Mouse (Mus musculus) kidney, adult 2 months (tissue): ENCODE results near the gene Gm28051. TPM values are rescaled to one million over a fixed set of nuclear protein-coding genes. Genes with fewer than 3 reads are reported as not detected.

Source experiments
- DNase-seq: peaks from one replicate; pipeline ENCODE4 v3.0.0; 2021
- H3K27ac ChIP-seq: fragments of 200-500 bp; 2 replicates; pipeline ENCODE4 v1.5.1; 2012; ENCODE audit warnings: low read depth, low read length, control low read depth, inconsistent platforms; ENCODE audit not compliant: insufficient read depth
- H3K27me3 ChIP-seq: fragments of 200-500 bp; replicated peaks from 2 replicates; pipeline ENCODE4 v1.6.1; 2012; ENCODE audit warnings: mild to moderate bottlenecking, moderate library complexity, low read length, inconsistent platforms; ENCODE audit not compliant: control insufficient read depth, insufficient read depth
- H3K36me3 ChIP-seq: fragments of 200-500 bp; 2 replicates; pipeline ENCODE4 v1.6.1; 2012; ENCODE audit warnings: mild to moderate bottlenecking, moderate library complexity, low read length, inconsistent platforms; ENCODE audit not compliant: control insufficient read depth, insufficient read depth
- H3K4me1 ChIP-seq: fragments of 200-500 bp; 2 replicates; pipeline ENCODE4 v1.6.1; 2011; ENCODE audit warnings: low read length; ENCODE audit not compliant: control insufficient read depth, insufficient read depth
- H3K4me3 ChIP-seq: fragments of 200-500 bp; 2 replicates; pipeline ENCODE4 v1.5.1; 2011; ENCODE audit warnings: mild to moderate bottlenecking, low read depth, low read length, control low read depth; ENCODE audit not compliant: insufficient read depth
- CTCF ChIP-seq: fragments of 200-500 bp; conservative IDR thresholded peaks from 2 replicates; pipeline ENCODE4 v1.5.1; 2011; ENCODE audit warnings: low read depth, mild to moderate bottlenecking, control low read depth, low read length, moderate library complexity, mixed read lengths; ENCODE audit not compliant: insufficient read depth, insufficient read length
- POLR2A ChIP-seq: fragments of 200-500 bp; IDR thresholded peaks from one replicate; pipeline ENCODE4 v1.6.1; 2011; ENCODE audit warnings: low read depth, low read length, control low read depth
- WGBS: fragments of 180-500 bp; shearing (Covaris S2); methylation state at CpG from one replicate; pipeline ENCODE4 v1.1.7; 2018; 5-methylcytosine and 5-hydroxymethylcytosine counted together
- polyA plus RNA-seq: library from polyadenylated mRNA; depleted of rRNA; stranded (reverse); fragments of >200 nt; gene quantifications from 2 replicates; pipeline ENCODE4 v1.2.3, GENCODE M21; 2012

Gm28051 gene
- polyA plus RNA-seq, 1 experiment, result not detected

GRCm38 (mm10) chr12:102778151-102778550 is 20.6 kb upstream of the Gm28051 start:
- H3K36me3 ChIP-seq, result no peaks in the 10 kb centered on the region
- no peak overlapping the region for H3K27ac ChIP-seq
- WGBS, result 76% methylated on average over 5 of the region's 5 CpGs
- H3K27me3 ChIP-seq, result no peaks in the 10 kb centered on the region
- TF ChIP-seq POLR2A (no peak), CTCF (no peak)
- no peak for DNase-seq
- H3K4me3 ChIP-seq, result no peak overlapping the region
- no peaks in the 10 kb centered on the region for H3K4me1 ChIP-seq

DNA sequence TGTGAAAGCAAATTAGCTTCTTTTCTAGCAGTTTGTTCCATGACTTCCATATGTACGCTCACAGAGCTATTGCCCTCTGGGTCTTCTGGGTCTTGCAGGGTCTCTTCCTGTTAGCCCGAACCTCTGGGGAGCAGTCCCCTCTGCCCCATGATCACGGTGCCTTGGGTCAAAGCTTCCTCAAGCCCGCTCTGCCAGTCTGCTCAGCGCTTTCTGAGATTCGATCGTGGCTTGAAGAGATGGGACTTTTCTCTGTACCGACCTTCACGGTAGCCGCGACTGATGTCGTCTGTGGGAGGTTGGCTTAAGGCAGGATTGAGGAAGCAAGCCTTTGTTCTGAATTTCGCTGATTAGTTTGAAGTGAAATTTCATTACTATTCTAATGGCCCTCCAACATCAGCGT is 18.5 kb upstream of the Gm28051 start:
- H3K27me3 ChIP-seq, result no peaks in the 10 kb centered on the region
- H3K36me3 ChIP-seq, result peaks cover 4% of the 10 kb centered on the region
- no peak for DNase-seq
- H3K4me1 ChIP-seq, result no peaks in the 10 kb centered on the region
- no peak overlapping the region for H3K4me3 ChIP-seq
- TF ChIP-seq POLR2A (no peak), CTCF (no peak)
- no peak overlapping the region for H3K27ac ChIP-seq
- 89% methylated on average over 14 of the region's 14 CpGs for WGBS

- H3K4me1 ChIP-seq, result no peaks in the 10 kb centered on the region
- DNase-seq, result no peak
- TF ChIP-seq CTCF (no peak), POLR2A (no peak)
- H3K36me3 ChIP-seq, result peaks cover 12% of the 10 kb centered on the region
- no peak overlapping the region for H3K27ac ChIP-seq
- H3K4me3 ChIP-seq, result no peak overlapping the region
- 92% methylated on average over 5 of the region's 5 CpGs for WGBS
- H3K27me3 ChIP-seq, result no peaks in the 10 kb centered on the region
These were observed 15.1 kb upstream of the Gm28051 start for GRCm38 (mm10) chr12:102772676-102773075.

DNA sequence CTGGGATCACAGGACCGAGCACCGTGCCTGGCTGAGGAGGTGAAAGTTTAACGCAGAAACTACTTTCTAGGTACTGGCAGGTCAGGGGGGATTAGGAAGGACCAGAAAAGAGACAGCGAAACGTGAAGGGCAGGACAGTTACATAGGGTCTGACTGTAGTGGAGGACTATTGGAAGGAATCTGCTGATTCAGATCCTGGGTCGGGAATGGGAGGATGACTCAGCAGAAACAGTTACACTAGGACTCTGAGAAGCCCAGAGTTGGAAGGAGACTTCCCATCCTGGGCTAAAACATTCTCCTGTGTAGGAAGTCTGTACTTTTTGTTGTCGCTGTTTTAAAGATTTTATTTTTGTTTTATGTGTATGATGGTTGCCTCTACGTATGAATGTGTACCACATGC is 14.0 kb upstream of the Gm28051 start:
- DNase-seq, result no peak
- Histone ChIP-seq H3K4me1 (no peaks in the 10 kb centered on the region), H3K4me3 (no peak overlapping the region), H3K36me3 (peaks cover 12% of the 10 kb centered on the region), H3K27me3 (no peaks in the 10 kb centered on the region), H3K27ac (no peak overlapping the region)
- WGBS, result 96% methylated on average over 8 of the region's 8 CpGs
- TF ChIP-seq POLR2A (no peak), CTCF (no peak)

- peak; percentile 29 for DNase-seq
- Histone ChIP-seq H3K36me3 (peaks cover 12% of the 10 kb centered on the region), H3K27ac (no peak overlapping the region), H3K4me3 (no peak overlapping the region), H3K4me1 (no peaks in the 10 kb centered on the region), H3K27me3 (no peaks in the 10 kb centered on the region)
- 90% methylated on average over 4 of the region's 4 CpGs for WGBS
- TF ChIP-seq CTCF, result peak; percentile 54
- TF ChIP-seq POLR2A, result no peak
These were observed 11.4 kb upstream of the Gm28051 start for GRCm38 (mm10) chr12:102769000-102769399.

DNA sequence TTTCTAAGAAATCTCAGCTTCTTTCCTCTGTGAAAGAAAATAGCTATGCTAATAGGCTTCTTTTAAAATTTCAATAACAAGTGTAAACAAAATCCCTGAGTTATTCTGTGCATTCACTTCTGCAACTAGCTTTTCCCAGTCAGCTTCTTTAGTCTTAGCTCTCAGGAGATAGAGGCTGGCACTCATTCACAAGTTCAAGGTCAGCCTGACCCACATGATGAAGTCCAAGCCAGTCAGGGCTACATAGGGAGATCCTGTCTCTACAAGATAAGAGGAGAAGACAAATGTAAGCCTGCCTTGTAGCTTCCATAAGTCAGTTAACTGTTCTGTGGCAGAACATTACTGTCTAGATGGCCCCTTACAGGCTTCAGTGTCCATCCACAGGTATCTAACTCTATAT is 6.1 kb upstream of the Gm28051 start:
- peaks cover 4% of the 10 kb centered on the region for H3K36me3 ChIP-seq
- no peaks in the 10 kb centered on the region for H3K27me3 ChIP-seq
- no peak for DNase-seq
- no peak overlapping the region for H3K27ac ChIP-seq
- no peak for TF ChIP-seq POLR2A
- TF ChIP-seq CTCF, result no peak
- H3K4me1 ChIP-seq, result peaks cover 3% of the 10 kb centered on the region
- no peak overlapping the region for H3K4me3 ChIP-seq

DNA sequence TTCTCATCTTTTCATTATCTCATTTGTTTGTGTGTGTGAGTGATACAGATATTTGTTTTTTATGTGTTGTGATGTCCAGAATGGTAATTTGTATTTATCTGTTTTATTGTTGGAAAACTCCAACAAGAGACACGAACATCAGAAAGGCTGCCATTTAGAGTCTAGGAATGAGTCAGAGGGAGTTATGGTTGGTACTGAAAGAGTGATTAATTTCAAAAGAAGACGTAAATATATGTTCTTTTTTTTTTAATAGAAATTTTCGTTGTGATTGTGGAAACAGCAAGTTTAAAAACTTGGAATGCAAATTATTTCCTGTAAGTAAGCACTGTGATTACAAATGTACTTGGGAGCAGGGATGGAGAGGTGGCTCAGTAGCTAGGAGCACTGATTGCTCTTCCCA is 4.1 kb upstream of the Gm28051 start:
- WGBS, result 75% methylated on average over 3 of the region's 3 CpGs
- TF ChIP-seq POLR2A, result no peak
- TF ChIP-seq CTCF, result no peak

DNA sequence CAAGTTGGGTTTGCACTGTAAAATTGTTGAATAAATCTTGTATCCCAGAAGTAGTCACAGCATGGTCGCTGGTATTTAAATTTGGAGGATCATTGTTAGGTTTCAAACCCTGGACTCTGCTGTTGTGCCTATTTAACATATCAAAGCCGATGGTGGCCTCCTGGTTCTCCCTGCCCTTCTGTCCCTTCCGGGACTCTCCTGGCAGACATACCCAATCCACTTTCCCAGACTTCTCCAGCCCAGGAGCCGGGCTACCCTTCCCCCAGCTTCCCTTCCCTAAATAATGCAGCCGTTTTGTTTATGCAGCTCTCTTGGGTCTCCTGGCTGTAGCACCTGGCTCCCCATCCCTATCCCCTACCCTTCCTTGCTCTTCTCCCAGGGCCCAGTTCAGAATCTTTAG is 1.4 kb upstream of the Gm28051 start:
- H3K36me3 ChIP-seq, result no peaks in the 10 kb centered on the region; the same call in 1 of the 2 replicates
- 4% methylated on average over 5 of the region's 5 CpGs for WGBS
- peak overlapping the region; percentile 96 for H3K4me3 ChIP-seq
- DNase-seq, result peak; percentile 12
- H3K27me3 ChIP-seq, result no peaks in the 10 kb centered on the region
- H3K27ac ChIP-seq, result no peak overlapping the region
- TF ChIP-seq POLR2A (no peak), CTCF (no peak)
- peaks cover 5% of the 10 kb centered on the region for H3K4me1 ChIP-seq

More for the DNA sequence above, 4.1 kb upstream of the Gm28051 start:
- Histone ChIP-seq H3K27ac (no peak overlapping the region), H3K36me3 (no peaks in the 10 kb centered on the region; the same call in 1 of the 2 replicates), H3K27me3 (no peaks in the 10 kb centered on the region), H3K4me3 (no peak overlapping the region), H3K4me1 (peaks cover 5% of the 10 kb centered on the region)
- no peak for DNase-seq
